Mouse (Mus musculus): ENCODE results near the gene Gsg1.

Gene Gsg1

DNA sequence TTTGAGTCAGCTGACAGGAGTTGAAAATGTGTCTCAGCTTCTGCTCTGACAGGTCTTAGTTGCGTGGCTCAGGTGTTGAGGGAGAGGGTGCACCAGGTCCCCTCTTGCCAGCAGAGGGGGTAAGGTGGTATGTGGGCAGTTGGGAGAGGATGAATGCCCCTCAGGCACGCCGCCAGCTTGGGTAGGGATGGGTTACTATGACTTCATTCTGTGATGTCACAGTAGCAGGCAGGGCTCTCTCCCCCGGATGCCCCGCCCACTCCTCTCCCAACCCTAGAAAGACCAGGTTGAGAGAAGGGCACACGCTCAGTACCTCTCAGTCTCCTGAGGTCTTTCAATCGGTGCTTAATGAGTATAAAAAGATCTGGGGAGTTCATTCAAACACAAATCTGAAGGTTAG is at the start of gene Gsg1:
TSS of gene Gsg1 (minus strand) at position 199 of the 400 bp plus-strand sequence.
- peak in 1 of 2 experiments; percentile 26 for DNase-seq

- DNase-seq = no peak
These were observed 48.4 kb upstream of the Gsg1 start for GRCm38 (mm10) chr6:135302421-135303125.

GRCm38 (mm10) chr6:135300469-135300868 is 46.3 kb upstream of the Gsg1 start:
- DNase-seq = no peak

DNA sequence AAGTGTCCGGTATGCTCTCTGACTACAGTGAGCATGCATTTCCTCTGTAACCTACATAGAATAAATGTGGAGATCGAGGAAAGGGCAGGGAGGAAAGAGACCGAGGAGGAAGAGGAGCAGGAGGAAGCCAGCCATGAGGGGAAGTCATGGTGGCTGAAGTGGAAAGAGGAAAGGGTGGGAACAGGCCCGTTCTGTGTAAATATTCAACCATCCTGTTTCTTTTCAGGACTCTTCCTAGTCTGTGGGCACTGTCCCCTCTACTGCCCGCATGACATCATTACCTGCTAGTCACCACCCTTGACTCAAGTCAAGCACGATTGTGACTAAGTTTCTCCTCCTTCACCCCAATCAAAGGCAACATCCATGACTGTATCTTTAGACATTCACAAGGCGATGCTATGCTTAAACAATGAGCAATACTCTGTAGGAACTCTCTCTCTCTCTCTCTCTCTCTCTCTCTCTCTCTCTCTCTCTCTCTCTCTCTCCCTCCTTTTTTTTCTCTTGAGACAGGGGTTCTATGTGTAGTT is 44.9 kb upstream of the Gsg1 start:
- DNase-seq = no peak

- no peak for DNase-seq
These were observed 43.4 kb upstream of the Gsg1 start for GRCm38 (mm10) chr6:135297570-135297969.

DNA sequence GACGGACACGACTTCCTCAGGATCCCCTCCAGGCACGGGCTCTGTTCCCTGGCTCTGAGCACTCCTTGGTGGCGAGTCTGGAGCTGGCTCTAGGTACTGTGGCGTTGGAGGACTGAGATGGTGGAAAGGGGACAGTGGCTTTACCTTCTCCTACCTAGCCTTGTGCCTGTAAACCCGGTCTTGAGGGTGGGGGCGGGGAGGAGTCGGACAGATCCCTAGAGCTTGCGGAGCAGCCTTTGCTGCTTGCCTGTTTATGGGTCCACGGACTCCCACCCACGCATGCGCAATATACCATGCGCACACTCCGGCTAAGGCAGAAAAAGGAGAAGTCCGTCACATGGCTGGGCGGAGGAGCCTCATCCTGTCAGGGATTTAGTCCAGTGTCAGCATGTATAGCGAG is 42.1 kb upstream of the Gsg1 start:
- no peak for DNase-seq

DNA sequence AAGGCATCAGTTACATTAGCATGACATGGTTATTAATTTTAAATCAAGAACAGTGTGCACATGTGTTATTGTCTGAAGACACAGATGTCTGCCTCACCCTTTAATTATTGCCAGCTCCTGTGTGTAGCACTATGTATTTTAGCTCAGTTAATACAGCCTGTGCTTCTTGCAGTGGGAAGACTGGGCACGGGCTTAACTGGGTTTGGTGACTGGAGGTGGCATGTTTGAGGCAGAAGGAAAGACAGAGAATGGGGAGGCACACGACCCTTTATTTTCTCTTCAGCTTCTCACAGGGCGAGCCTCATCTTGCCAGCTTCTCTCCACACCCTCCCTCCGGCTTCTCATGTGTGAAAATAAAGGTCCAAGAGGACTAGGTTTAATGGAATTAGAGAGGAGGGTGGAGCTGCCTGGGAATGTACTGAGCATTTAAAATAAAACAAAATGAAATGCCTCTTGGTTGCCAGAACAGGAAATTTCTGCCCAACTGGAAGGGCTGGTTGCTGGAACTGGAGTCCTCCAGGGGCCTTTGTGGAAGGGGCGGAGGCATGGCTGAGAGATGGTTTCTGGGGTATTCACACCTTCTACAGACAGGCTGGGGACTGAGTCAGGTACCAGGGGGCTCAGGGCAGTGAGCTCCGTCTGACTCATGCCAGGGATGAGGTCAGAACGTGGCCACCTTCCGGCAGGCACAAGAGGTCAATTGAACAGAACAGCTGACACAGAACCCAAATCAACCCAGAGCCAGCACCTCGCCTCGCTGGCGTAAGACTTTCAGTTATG is 41.1 kb upstream of the Gsg1 start:
- DNase-seq = peak; percentile 6 to 12

GRCm38 (mm10) chr6:135294150-135294549 is 40.0 kb upstream of the Gsg1 start:
- DNase-seq = no peak

DNA sequence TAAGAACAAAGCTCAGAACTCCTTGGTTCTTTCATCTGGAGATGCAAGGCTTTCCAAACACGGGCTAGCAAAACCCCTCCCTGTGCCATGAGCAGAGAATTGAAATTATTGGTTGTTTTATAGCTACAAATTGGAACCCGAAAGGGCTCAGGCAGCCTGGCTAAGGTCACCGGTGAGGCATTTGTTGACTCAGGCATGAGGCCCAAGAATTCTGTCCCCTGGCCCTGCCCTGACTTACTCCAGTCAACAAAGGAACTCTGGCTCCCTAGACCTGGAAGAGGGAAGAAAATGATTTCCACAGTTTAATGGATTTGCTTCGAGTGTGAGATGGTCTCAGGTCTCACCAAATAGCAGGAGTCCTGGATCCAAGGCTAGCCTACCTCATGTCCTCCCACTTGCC is 38.2 kb upstream of the Gsg1 start:
- DNase-seq = no peak

DNA sequence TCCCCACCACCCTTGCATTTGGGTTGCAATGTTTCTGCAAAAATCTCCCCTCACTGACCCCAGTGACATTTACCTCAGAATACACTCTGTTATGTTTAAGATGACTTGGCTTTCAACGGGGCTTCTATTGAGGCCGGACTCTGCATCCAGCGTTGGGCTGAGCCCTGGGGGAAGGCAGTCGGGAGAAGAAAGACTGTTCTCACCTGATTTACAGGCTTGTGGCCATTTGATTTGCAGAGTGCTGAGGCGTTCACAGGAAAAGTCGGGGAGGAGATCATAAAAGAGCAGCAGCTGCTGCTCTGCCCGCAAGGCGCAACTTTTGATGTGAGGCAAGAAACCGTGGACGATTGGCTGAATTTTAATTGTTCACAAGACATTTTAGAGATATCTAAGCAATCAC is 25.7 kb upstream of the Gsg1 start:
- DNase-seq = no peak

- DNase-seq = no peak
These were observed 25.1 kb upstream of the Gsg1 start for GRCm38 (mm10) chr6:135279286-135279685.

- DNase-seq = no peak
These were observed 24.2 kb upstream of the Gsg1 start for GRCm38 (mm10) chr6:135278302-135278701.

DNA sequence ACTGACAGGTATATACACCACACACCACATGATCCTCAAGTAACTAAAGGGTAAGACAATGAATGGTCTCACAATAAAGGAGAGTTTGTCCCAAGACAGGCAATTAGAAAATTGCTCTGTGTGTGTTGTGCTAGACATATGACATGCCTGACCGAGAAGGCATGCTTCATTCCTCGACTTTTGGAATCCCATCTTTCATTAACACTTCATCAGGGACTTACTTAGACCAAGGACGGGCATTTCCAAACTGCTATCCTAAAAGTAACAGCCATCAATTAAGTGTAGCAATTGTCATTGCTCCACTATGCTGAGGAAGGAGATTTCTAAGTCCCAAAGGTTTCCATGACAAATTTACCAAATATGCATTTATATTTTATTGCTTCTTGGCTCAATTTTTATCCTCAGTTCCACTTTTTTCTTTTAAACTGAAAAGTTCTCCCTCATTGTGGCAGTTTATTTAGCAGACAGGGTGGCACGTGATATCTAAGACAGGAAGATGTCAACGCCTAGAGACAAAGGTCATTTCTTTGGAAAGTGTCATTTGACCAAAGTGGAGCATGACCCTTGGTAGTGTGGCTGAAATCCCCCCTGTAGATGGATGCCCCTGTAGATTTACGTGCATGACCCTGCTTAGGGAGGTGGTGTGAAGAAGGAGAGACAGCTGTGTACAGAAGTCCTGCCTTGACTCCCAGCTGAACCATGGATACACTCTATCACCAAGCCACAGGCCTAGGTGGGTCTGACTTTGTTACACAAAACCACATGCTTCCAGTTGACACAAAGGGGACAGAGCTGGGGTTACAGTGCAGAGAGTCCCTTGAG is 22.5 kb upstream of the Gsg1 start:
- no peak for DNase-seq

- DNase-seq = peak in 1 of 2 experiments; percentile 30
These were observed 21.1 kb upstream of the Gsg1 start for GRCm38 (mm10) chr6:135275231-135275630.

GRCm38 (mm10) chr6:135273066-135273465 is 18.9 kb upstream of the Gsg1 start:
- DNase-seq = no peak

- no peak for DNase-seq
These were observed 17.6 kb upstream of the Gsg1 start for GRCm38 (mm10) chr6:135271761-135272160.

DNA sequence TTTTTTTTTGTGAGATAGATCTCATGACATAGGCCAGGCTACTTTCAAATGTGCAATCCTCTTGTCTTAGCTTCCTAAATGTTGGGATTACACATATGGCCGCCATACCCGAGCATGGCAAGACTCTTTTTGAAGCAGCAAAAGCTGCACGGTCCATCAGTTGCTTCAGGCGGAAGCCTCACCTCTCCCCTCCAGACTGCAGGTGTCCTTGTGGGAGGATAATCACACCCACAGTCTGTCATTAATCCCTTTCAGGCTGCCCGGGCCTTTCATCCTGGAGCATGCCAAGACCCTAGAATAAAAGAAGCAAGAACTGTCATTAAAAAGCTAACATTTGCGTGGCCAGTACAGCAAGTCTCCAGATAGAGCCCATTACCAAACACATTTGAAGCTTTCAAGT is 15.5 kb upstream of the Gsg1 start:
- no peak for DNase-seq

- no peak for DNase-seq
These were observed 14.2 kb upstream of the Gsg1 start for GRCm38 (mm10) chr6:135268392-135268791.

DNA sequence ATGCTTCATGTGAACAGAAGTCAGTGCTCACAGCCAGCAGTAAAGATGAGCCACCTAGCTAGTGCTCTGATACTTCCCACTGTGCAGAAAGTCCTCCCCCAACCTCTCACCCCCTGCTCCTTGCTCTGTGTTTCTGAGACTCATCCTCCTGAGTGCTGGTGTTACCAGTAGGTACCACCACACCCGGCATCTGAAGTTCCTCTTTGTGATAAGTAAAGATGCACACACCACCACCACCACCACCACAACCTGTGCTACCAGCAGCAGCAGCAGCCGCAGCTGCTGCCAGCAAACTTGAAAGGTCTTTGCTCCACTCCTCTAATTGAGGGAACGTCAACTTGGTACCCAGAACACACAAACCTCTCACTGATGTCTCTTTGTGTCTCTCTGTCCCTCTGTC is 13.1 kb upstream of the Gsg1 start:
- no peak for DNase-seq

- no peak for DNase-seq
These were observed 11.9 kb upstream of the Gsg1 start for GRCm38 (mm10) chr6:135266056-135266455.

DNA sequence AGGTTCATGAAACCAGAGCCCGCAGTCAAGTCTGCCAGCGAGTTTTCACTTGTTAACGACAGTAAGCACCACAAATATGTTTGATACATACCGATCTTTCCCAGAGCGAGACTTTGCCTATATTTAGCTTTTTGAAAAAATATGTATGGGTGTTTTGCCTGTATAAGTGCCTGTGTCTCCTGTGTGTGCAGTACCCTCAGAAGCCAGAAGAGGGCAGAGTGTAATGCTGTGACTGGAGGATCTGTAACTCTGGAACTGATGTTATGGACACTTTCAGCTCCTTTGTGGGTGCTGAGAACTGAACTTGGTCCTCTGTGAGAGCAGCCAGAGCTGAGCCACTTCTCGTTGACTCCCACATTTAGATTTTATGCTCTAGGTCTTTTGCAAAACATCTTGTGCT is 10.0 kb upstream of the Gsg1 start:
- DNase-seq = peak in 1 of 2 experiments; percentile 13

- no peak for DNase-seq
These were observed 8.4 kb upstream of the Gsg1 start for GRCm38 (mm10) chr6:135262565-135262964.

DNA sequence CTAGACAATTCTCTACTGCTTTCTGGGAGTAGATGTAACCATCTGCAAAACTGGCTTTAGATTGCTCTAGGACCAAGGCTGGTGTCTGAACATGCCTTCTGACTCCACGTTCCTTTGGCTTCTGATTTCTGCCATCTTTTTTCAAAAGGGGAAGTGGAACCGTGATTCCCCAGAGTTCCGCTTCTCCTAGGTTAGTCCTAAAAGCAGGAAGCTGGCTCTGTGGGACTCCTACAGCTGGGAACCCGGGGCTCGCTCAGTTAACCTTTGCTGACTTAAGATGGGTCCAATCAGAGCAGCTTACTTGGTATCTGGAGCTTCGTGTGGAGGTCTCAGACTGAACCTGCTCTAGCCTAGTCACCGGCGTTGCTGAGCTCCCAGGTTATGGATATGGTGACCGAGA is 7.0 kb upstream of the Gsg1 start:
- DNase-seq = no peak
